Mouse (Mus musculus) midbrain, embryonic 14.5 days (tissue): ENCODE results near the gene Pik3ap1. TPM values are rescaled to one million over a fixed set of nuclear protein-coding genes. Genes with fewer than 3 reads are reported as not detected.

ENCODE experiments used
- ATAC-seq: fragments of 200-750 bp; cut with Nextera tagmentation; 2 replicates; pipeline ENCODE4 v1.8.0; 2017; ENCODE audit warnings: moderate number of reproducible peaks, moderate library complexity; ENCODE audit not compliant: low FRiP score, low TSS enrichment
- DNase-seq: peaks from one replicate; pipeline ENCODE4 v3.0.0-alpha.2; 2015
- H3K27ac ChIP-seq: fragments of 300-500 bp; sonication (generic); replicated peaks from 2 replicates; pipeline ENCODE4 v1.5.1; 2014; ENCODE audit warnings: mild to moderate bottlenecking, low read depth, low read length, moderate library complexity
- H3K27me3 ChIP-seq: fragments of 300-500 bp; sonication (generic); 2 replicates; pipeline ENCODE4 v1.6.1; 2014; ENCODE audit warnings: low read length, control low read depth, mixed read lengths; ENCODE audit not compliant: control insufficient read depth, insufficient read depth
- H3K36me3 ChIP-seq: fragments of 300-500 bp; sonication (generic); 2 replicates; pipeline ENCODE4 v1.6.1; 2014; ENCODE audit warnings: low read length, control low read depth; ENCODE audit not compliant: control insufficient read depth, insufficient read depth
- H3K4me1 ChIP-seq: fragments of 300-500 bp; sonication (generic); 2 replicates; pipeline ENCODE4 v1.6.1; 2014; ENCODE audit warnings: mild to moderate bottlenecking, antibody characterized with exemption, low read length, control low read depth; ENCODE audit not compliant: control insufficient read depth, insufficient read depth
- H3K4me2 ChIP-seq: fragments of 300-500 bp; sonication (generic); 2 replicates; pipeline ENCODE4 v1.6.1; 2014; ENCODE audit warnings: mild to moderate bottlenecking, low read length, moderate library complexity
- H3K4me3 ChIP-seq: fragments of 300-500 bp; sonication (generic); replicated peaks from 2 replicates; pipeline ENCODE4 v1.5.1; 2014; ENCODE audit warnings: low read depth, low read length
- H3K9ac ChIP-seq: fragments of 300-500 bp; sonication (generic); replicated peaks from 2 replicates; pipeline ENCODE4 v1.6.1; 2014; ENCODE audit warnings: mild to moderate bottlenecking, low read length, moderate library complexity
- H3K9me3 ChIP-seq: fragments of 300-500 bp; sonication (generic); 2 replicates; pipeline ENCODE4 v1.6.1; 2016; ENCODE audit warnings: low read length, control low read depth, mixed read lengths; ENCODE audit not compliant: control insufficient read depth
- WGBS: fragments of 180-500 bp; shearing (Covaris S2); extraction: QIAGEN DNeasy Blood & Tissue Kit; methylation state at CpG from one replicate; pipeline ENCODE4 v1.1.7; 2014; 5-methylcytosine and 5-hydroxymethylcytosine counted together
- polyA plus RNA-seq: library from polyadenylated mRNA; unstranded; fragments of >200 nt; fragmentation: Nextera tagmentation; extraction: Ambion mirVana; gene quantifications from 2 replicates; pipeline ENCODE4 v1.2.1, GENCODE M21; 2014

Pik3ap1 gene
- polyA plus RNA-seq, 1 experiment from 2014 or later = 2.9 TPM

DNA sequence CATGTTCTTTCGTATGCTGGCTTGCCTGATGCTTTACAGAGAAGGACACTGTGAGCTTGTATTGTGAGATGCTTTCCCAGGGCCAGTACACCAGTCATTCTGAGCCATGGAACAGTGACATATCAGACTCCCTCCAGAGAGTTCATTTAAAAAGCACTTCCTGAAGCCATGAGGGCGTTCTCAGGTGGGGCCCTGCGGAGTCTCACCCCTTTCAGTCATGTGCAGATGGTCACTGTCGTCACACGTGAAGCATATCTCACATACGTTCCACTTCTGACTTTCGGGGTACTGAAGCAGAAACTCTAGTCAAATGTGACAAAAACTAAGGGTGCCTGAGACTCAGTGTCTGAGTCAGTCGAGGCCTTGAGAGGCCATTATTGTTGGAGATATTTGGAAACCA is 6.0 kb upstream of the Pik3ap1 start:
- H3K36me3 ChIP-seq = no peaks in the 10 kb centered on the region
- no peaks in the 10 kb centered on the region for H3K9me3 ChIP-seq
- H3K4me3 ChIP-seq = no peak overlapping the region
- WGBS = 89% methylated on average over 8 of the region's 8 CpGs
- no peaks in the 10 kb centered on the region for H3K4me1 ChIP-seq
- no peak overlapping the region for H3K27ac ChIP-seq
- DNase-seq (no peak), ATAC-seq (no peak)
- no peak overlapping the region for H3K4me2 ChIP-seq
- H3K9ac ChIP-seq = no peak overlapping the region
- H3K27me3 ChIP-seq = no peaks in the 10 kb centered on the region

DNA sequence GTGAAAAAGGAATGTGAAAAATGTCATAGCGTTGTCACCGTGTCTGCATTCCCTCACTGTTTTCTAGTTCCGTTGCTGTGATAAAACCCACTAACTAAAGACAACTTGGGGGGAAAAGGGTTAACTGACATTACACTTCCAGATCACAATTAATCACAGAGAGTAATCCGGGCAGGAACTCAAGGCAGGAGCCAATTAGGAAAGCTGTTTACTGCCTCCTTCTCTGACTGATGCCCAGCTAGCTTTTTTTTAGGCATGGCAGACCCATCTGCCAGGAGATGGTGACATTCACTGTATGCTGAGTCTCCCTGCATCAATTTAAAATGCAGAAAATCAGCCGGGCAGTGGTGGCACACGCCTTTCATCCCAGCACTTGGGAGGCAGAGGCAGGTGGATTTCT is 4.4 kb upstream of the Pik3ap1 start:
- H3K4me1 ChIP-seq = 0 out of 2 replicates have a peak, but pooled peaks cover 6% of the 10 kb centered on the region
- H3K9me3 ChIP-seq = no peaks in the 10 kb centered on the region
- H3K36me3 ChIP-seq = no peaks in the 10 kb centered on the region
- no peak overlapping the region for H3K4me3 ChIP-seq
- no peak overlapping the region for H3K27ac ChIP-seq
- H3K4me2 ChIP-seq = no peak overlapping the region
- no peak overlapping the region for H3K9ac ChIP-seq
- no peak for DNase-seq
- no peaks in the 10 kb centered on the region for H3K27me3 ChIP-seq
- WGBS = 67% methylated on average over 6 of the region's 6 CpGs
- no peak for ATAC-seq

DNA sequence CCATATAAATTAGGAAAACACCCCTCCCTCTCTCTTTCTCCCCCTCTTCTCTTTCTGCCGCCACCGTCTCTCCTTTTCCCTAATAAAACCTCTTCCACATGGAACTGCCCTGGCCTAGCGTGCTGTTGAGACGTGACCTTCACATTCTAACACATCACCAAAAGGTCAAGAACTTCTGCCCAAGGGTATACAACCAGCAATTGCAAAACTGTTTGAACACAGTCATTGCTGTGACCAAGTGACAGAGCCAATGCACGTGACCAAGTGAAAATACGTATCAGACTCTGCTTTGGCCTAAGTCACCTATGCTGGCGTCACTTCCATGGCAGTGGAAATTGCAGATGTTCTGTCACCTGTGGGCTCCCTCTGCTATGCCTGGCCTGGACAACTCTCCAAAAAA is 3.3 kb upstream of the Pik3ap1 start:
- H3K27me3 ChIP-seq = no peaks in the 10 kb centered on the region
- 0 out of 2 replicates have a peak, but pooled peaks cover 6% of the 10 kb centered on the region for H3K4me1 ChIP-seq
- no peak overlapping the region for H3K4me2 ChIP-seq
- no peak for DNase-seq
- H3K9ac ChIP-seq = no peak overlapping the region
- H3K27ac ChIP-seq = no peak overlapping the region
- no peak overlapping the region for H3K4me3 ChIP-seq
- no peaks in the 10 kb centered on the region for H3K36me3 ChIP-seq
- no peak for ATAC-seq
- WGBS = 93% methylated on average over 7 of the region's 7 CpGs
- H3K9me3 ChIP-seq = no peaks in the 10 kb centered on the region

DNA sequence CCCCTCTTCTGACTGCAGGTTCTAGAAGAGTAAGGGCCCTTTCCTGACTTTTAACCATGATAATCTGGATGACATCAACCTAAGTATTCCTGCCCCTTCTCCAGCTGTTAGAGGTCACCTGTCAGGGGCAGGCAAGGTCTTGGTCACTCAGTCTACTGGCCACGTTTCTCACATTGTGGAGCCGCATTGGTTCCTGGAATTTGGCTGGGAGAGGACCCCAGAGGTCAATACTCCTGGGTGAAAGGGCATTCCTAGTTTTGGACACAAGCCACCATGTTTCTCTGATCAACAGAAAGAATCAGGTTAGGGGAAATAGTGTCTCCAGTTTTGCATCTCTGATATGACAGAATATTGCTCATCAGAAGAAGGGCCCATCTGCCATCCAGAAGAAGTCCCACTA is 2.4 kb upstream of the Pik3ap1 start:
- Histone ChIP-seq H3K27ac (no peak overlapping the region), H3K4me2 (no peak overlapping the region), H3K9ac (no peak overlapping the region), H3K4me1 (0 out of 2 replicates have a peak, but pooled peaks cover 6% of the 10 kb centered on the region), H3K9me3 (no peaks in the 10 kb centered on the region), H3K36me3 (no peaks in the 10 kb centered on the region), H3K4me3 (no peak overlapping the region), H3K27me3 (no peaks in the 10 kb centered on the region)
- DNase-seq (no peak), ATAC-seq (no peak)
- 89% methylated on average over 2 of the region's 2 CpGs for WGBS

DNA sequence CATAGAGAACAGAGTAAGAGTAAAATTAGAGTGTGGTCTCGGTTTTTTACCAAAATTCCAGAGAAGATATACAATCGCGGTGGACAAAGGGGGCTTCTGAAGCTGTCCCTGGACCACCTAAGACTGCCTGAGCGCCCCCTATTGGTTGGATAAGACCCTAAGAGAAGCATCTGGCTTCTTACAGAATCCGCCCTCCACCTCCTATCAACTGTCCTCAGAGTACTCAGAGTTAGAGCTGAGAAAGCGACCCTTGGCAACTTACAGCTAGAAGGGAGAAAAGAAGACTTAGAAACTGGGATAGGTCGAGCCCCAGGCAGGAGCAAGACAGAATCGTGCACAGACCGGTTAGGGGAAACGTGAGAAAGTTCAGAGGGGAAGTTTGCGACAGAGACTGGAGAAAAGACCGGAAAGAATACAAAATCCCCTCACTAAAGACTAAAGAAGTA is 473 bp downstream of the Pik3ap1 start:
- H3K27ac ChIP-seq = no peak overlapping the region
- 10% methylated on average over 12 of the region's 12 CpGs for WGBS
- peak; percentile 62 for DNase-seq
- H3K9me3 ChIP-seq = no peaks in the 10 kb centered on the region
- no peaks in the 10 kb centered on the region for H3K27me3 ChIP-seq
- H3K36me3 ChIP-seq = no peaks in the 10 kb centered on the region
- no peak for ATAC-seq
- H3K9ac ChIP-seq = no peak overlapping the region; the same call in 1 of the 2 replicates
- H3K4me2 ChIP-seq = peak overlapping the region; percentile 90
- H3K4me1 ChIP-seq = 0 out of 2 replicates have a peak, but pooled peaks cover 6% of the 10 kb centered on the region
- H3K4me3 ChIP-seq = peak overlapping the region; percentile 41

DNA sequence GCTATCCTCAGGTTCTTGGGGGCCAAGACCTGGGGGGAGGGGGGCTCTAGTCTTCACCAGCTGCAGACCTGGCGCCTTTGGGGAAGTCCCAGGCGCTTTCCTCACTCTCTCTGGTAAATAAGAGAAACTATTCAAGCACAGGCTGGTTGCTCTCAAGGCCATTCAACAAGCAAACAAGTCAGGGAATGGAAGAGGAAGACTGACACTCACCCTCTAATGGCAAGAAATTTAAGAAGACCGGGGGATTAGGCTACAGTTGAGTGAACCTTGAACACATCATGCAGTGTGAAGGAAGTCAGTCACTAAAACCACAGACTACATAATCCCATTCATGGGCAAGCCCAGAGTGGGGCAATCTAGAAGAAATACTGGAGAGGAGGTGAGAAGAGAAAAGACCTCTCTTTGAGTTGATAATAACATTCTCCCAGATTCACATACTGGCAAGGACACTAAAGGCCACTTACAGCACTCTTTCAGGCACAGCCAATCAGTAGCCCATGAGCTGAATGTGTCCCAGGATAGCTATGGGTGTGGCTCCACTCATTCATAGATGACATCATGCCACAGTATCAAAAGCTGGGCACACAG is 2.4 kb downstream of the Pik3ap1 start:
- WGBS = 78% methylated on average over 3 of the region's 3 CpGs
- Histone ChIP-seq H3K9me3 (no peaks in the 10 kb centered on the region), H3K4me2 (no peak overlapping the region), H3K36me3 (no peaks in the 10 kb centered on the region), H3K4me1 (0 out of 2 replicates have a peak, but pooled peaks cover 6% of the 10 kb centered on the region), H3K27ac (no peak overlapping the region), H3K27me3 (no peaks in the 10 kb centered on the region), H3K9ac (no peak overlapping the region), H3K4me3 (no peak overlapping the region)
- ATAC-seq (no peak), DNase-seq (no peak)

DNA sequence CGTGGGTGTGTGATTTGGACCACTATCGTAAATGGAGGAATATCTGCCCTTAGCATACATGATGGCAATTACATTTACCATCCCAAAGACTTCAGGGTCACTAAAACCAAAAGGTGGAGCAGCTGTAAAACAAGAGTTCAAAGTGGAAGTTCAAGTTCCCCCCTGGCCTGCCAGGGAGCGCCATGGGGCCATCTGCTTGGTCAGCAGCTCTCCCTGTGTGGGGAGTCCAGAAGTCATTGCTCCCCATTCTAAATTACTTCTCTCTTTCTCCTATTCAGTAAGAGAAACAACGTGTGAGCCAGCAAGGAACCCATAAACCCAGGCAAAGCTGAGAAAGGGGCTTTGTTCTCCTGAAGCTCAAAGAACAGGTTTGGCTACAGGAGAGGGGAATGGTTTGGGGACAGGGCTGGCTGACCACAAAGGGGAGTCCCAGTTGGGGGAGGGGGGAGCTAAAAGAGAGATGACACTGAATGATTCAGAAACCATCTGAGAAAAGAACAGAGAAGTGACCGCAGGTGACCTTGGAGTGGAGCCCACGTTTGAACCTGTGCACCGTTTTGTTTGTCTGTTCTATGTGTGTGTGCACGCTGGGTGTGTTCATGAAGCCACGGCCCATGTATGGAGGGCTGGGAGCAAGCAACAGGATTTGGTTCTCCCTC is 3.2 kb downstream of the Pik3ap1 start:
- Histone ChIP-seq H3K9ac (no peak overlapping the region), H3K4me3 (no peak overlapping the region), H3K27me3 (no peaks in the 10 kb centered on the region), H3K4me1 (0 out of 2 replicates have a peak, but pooled peaks cover 6% of the 10 kb centered on the region), H3K9me3 (no peaks in the 10 kb centered on the region), H3K36me3 (no peaks in the 10 kb centered on the region), H3K4me2 (no peak overlapping the region), H3K27ac (no peak overlapping the region)
- WGBS = 79% methylated on average over 9 of the region's 9 CpGs
- DNase-seq = no peak
- no peak for ATAC-seq

DNA sequence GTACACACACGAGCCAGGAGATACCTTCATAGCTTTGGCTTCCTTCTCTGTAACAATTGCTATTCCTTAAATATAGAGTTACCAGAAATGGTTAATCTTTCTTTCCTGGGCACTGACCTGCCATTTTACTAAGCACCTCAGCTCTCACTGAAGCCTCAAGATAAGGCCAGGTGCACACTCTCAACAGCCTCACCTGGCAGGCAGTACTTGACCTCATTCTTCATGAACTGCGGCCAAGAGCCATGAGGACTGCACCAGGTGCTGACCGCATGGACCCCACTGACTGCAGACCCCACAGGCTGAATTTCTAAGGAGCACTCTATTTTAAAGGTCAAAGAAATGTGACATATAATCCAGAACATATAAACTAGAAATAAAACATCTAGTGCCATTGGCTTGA is 5.7 kb downstream of the Pik3ap1 start:
- H3K27ac ChIP-seq = no peak overlapping the region
- H3K27me3 ChIP-seq = no peaks in the 10 kb centered on the region
- no peak overlapping the region for H3K4me2 ChIP-seq
- H3K4me3 ChIP-seq = no peak overlapping the region
- H3K9ac ChIP-seq = no peak overlapping the region
- H3K4me1 ChIP-seq = no peaks in the 10 kb centered on the region
- ATAC-seq (no peak), DNase-seq (no peak)
- no peaks in the 10 kb centered on the region for H3K36me3 ChIP-seq
- H3K9me3 ChIP-seq = no peaks in the 10 kb centered on the region
- WGBS = 96% methylated on average over 3 of the region's 3 CpGs

DNA sequence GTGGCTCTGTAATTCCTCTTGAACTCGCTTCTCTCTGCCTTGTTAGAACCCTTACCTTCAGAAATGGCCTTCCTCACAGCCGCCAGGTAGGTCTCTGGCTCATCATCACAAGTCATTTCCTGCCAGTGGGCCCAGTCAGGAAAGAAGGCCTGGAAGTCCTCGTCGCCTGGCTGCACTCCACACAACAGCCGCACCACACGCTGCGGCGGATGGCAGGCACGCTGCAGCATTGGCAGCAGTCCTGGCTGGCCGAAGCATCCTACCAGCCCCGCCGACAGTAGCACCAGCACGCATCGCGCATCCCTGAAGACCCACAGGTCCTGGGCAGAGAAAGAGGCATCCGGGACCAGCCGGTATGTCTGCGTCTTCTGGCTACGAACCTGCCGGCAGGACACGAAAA is 9.1 kb downstream of the Pik3ap1 start:
- H3K27me3 ChIP-seq = no peaks in the 10 kb centered on the region
- DNase-seq (no peak), ATAC-seq (no peak)
- H3K4me3 ChIP-seq = no peak overlapping the region
- 85% methylated on average over 21 of the region's 21 CpGs for WGBS
- H3K9me3 ChIP-seq = no peaks in the 10 kb centered on the region
- no peaks in the 10 kb centered on the region for H3K4me1 ChIP-seq
- H3K4me2 ChIP-seq = no peak overlapping the region
- H3K36me3 ChIP-seq = no peaks in the 10 kb centered on the region
- no peak overlapping the region for H3K27ac ChIP-seq
- no peak overlapping the region for H3K9ac ChIP-seq
